Mouse (Mus musculus) left cerebral cortex, postnatal 36 days (tissue): ENCODE results near the gene Tedc2. TPM values are rescaled to one million over a fixed set of nuclear protein-coding genes. Genes with fewer than 3 reads are reported as not detected.

Experiments used
- DNase-seq, 2 experiments: peaks; one replicate each; pipeline ENCODE4 v3.0.0; 2021 to 2022; ENCODE audit warnings: low spot score in 2 of 2, mixed read lengths in 1 of 2
- intact Hi-C: fragments of 180-260 bp; cut with DNase I; formaldehyde crosslinking; loops from one replicate; pipeline ENCODE4 v1.15.1; 2025
- total RNA-seq, 2 experiments: library from RNA; stranded (reverse); gene quantifications; 2 replicates each; pipeline ENCODE4 v1.2.3; 2021

Tedc2 gene
- total RNA-seq, 2 experiments from 2014 or later, result 9.4 to 14.2 TPM

DNA sequence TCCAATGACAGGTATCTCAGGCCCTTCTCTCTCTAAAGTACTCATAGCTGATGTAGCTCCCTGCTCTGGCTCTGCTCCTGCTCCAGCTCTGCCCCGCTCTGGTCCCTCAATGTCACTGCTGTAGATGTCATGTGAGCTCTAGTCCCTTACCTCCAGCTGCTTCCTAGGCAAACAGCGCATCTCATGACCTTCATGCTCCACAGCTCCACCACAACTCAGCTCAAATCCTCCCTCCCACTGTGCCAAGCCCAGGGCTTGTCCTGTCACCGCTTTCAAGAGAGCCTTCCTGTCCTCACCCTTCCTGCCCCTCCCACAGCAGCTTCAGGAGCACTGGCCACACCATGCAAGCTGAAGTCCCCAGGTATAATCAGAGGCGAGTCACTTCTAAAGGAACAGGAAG is 20.9 kb downstream of the Tedc2 start:
- DNase-seq, result no peak
- intact Hi-C loops, result no loop called here

DNA sequence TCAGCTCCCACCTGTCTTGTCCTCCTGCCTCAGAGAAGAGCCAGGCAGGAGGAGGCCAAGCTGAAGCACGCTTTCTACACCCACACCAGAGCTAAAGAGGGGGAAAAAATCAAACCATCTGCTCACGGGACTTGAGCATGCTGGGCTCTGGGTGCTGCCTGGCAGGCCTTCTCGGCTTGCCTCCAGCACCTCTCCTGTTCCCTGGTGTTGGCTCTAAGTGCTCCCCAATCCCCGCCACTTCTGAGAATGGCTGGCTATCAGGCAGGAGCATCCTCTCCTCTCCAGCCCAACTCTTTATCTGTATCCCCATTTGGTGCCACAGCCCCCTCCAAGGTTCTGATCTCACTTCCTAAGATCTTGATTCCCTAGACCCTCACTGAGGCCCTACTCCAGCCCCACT is 21.4 kb downstream of the Tedc2 start:
- intact Hi-C loops, result no loop called here

DNA sequence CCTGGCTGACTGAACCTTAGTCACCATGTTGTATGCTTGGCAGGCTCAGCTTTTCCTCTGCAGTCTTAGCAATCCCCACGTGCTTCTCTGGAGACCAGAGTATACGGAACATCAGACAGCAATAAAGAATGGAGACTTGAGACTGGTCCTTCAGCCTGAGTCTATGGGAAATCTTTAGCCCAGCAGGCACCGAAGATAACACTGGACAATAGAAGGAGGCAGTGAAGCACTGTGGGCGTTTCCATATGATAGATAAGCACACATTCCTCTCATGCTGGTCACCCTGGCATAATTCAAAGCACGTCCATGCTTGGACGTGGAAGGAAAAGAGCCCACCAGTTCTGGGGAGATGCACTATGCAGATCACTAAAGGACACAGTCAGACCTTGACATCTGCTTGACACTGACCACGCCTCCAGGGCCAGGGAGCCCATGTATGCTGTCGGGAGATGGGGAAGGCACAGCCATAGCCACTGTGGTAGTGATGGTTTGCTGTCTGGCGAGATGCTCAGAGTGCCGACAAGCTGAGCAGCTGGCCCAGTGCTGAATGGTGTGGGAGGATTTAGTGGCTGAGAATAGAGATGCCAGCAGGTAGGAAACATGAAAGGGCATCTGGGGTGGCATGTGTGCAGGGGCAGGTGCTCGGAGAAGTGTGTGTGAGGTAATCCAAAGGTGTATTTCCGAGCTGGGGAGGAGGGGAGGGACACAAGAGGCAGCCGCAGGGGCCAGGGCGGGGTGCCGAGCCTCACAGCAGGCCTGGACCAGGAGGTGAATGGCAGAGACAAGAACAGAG is 23.4 kb downstream of the Tedc2 start:
- intact Hi-C loops, result no loop called here
- DNase-seq, result peak; percentile 51 to 64

More for the DNA sequence above, 21.4 kb downstream of the Tedc2 start:
- peak; percentile 74 to 80 for DNase-seq

DNA sequence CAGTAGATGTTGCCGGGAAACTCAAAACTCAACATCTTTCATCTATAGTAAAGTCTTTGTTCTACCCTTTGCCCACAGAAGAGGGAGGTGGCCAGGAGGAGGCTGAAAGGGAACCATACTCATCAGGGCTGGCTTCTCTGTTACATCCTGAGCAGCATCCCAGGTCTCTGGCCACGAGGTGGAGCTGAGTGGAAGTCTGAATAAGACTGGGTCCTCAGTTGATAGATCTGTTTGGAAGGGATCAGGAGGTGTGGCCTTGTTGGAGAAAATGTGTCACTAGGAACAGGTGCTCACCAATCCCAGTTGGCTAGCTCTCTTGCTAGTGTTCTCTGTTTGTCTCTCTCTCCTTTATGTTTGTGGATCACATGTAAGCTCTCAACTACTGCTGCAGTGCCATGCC is 25.3 kb downstream of the Tedc2 start:
- DNase-seq, result no peak
- intact Hi-C loops, result no loop called here

DNA sequence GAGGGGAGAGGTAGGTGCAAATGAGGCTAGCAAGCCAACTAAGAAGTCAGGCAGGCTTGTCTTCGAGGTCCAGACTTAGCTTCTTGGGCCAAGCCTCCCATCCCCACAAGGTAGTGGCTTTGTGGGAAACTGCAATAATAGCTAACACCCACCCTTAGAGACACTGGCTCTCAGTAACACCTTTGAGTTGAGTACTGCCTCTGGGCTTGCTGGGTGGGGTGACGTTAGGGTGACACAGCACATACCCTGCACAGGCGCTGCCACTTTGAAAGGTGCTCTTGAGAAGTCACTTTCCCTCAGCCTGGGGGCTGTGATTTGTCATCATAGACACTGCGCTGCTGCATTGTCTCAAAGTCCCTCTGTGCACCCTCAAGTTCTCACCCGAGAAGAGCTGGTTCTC is 26.9 kb downstream of the Tedc2 start:
- no peak for DNase-seq
- intact Hi-C loops, result no loop called here

DNA sequence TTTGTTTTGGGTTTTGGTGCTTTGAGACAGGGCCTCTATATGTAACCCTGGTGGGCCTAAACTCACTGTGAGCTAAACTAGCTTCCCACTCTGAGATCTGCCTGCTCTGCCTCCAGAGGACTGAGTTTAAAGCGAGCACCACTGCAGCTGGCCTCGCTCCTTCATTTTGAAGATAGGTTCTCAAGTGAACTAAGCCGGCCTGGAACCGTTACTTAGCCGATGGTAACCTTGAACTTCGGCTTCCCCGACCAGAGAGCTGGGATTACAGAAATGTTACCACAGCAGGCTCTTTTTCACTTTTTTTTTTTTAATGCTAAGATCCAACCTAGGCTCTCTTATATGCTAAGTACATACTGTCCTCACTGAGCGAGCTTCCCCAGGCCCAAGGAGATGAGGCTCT is 27.4 kb downstream of the Tedc2 start:
- DNase-seq, result no peak
- intact Hi-C loops, result no loop called here

DNA sequence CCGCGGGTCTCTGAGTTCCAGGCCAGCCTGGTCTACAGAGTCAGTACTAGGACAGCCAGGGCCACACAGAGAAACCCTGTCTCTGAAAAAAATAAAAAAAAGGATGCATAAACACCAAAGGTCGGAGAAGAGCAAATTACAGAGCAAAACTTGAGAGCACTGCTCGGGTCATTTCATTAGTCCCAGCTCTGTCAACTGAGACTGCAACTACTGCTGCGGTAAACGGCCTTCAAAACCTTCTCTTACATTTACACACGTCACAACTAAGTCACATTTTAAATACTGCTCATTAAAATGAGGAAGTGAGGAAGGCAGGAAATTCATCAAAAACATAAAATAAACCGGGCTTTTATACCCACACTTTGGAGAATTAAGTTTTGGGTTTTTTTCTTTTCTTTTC is 27.8 kb downstream of the Tedc2 start:
- no peak for DNase-seq
- intact Hi-C loops, result no loop called here

DNA sequence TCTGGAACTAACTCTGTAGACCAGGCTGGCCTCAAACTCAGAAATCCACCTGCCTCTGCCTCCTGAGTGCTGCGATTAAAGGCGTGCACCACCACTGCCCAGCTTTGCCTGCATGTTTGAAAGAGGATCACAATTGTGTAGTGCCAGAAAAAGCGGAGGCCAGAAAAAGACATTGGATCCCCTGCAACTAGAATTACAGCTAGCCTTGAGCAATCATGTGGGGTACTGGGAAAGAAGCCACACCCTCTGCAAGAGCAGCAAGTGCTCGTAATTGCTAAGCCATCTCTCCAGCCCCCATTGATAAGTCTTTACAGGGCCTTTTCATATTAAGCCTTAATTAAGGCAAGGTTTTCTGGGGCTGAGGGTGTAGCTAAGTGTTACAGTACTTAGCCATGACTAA is 29.2 kb downstream of the Tedc2 start:
- intact Hi-C loops, result no loop called here
- DNase-seq, result no peak

DNA sequence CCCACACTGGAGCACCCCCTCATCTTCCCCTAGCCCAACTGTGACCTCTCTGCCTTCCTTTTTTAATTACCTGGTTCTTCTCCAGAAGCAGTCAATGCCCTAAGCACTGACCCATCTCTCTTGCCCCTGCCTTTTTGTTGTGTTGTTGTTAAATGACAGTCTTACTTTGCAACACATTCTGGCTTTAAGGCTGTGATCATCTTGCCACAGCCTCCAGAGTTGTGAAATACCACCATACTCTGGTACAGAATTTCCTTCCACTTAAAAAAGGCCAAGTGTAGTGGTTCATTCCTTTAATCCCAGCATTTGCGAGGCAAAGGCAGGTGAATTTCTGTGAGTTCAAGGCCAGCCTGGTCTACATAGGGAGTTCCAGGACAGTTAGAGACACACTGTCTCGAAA is 29.7 kb downstream of the Tedc2 start:
- no peak for DNase-seq
- intact Hi-C loops, result no loop called here

DNA sequence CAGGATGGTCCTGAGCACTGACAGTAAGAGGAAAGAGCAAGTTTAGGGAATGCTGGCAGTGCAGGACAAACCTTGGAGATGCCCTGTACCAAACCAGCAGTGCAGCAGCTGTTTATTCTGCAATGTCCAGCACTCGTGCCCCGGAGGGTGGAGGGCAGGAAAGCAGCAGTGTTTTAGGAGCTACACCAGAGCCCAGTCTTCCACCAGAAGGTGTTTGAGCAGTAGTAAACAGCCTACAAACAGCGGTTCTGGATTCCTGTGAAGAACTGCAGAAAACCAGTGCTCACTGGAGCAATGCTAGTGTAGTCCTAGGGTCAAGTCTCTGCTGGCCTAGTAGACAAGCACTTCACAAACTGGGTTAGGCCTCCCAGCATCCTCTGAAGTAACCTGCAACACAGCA is 46.4 kb downstream of the Tedc2 start:
- DNase-seq, result no peak
- intact Hi-C loops, result loop anchor here (5.0 to 10.0 kb wide), 2 partner anchors 178 to 221 kb away; partner anchors contain the start of genes Abca17 and Abca3

DNA sequence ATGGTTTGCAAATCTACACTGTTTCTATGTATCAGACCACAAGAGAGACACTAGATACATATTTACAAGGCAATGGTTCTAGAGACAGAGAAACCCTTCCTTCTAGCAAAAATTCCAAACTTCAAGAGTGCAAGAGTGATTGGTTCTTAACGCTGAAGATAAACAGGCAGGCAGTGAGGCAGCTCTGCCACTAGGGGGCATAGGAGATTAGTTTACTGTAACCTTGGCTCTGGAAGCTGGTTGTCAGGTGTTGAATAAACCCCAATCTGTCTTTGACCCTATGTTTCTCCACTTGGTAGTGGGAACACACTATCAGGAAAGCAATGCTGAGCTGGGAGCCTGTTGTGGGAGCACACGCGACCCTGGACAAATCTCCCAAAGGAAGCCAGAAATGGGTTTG is 47.2 kb downstream of the Tedc2 start:
- intact Hi-C loops, result loop anchor here (5.0 to 10.0 kb wide), 2 partner anchors 179 to 221 kb away; partner anchors contain the start of genes Abca17 and Abca3
- DNase-seq, result peak; percentile 41 to 58

DNA sequence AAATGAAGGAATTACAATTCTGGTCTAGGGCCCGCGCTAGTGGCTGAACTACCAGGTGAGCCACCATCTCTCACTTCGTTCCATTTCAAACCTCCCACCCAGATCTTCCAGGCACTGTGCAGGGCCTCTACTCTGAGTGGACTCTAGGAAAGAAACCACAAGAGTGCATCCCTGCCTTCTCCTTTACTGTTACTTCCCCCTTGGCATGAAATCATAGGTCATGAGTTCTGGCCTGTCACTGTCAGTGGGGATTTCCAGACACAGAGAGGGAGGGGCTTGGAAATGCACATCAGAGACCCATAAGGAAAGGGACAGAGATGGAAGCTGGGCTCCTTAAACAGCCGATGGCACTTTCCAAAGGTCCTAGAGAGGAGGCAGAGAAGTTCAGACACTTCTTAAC is 48.9 kb downstream of the Tedc2 start:
- intact Hi-C loops, result loop anchor here (5.0 to 10.0 kb wide), 2 partner anchors 181 to 223 kb away; partner anchors contain the start of genes Abca17 and Abca3
- DNase-seq, result no peak

DNA sequence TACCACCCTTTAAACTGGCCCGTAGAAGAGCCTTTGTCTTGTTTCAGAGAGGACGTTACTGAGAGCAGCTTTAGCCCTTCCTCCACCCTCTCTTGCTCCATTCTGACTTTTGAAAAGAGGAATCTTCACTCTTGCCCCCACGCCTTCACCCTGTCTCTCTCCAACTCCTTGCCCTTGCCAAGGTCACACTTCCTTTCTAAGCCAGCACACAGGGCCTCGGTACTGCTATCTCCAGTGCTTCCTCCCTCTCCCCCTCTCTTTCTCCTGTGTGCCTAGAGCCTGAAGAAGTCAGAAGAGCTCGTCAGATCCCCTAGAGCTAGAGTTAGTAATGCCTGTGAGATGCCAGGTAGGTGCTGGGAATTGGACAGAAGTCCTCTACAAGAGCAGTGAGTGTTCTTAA is 49.9 kb downstream of the Tedc2 start:
- DNase-seq, result no peak
- intact Hi-C loops, result loop anchor here (5.0 to 10.0 kb wide), 2 partner anchors 182 to 224 kb away; partner anchors contain the start of genes Abca17 and Abca3

DNA sequence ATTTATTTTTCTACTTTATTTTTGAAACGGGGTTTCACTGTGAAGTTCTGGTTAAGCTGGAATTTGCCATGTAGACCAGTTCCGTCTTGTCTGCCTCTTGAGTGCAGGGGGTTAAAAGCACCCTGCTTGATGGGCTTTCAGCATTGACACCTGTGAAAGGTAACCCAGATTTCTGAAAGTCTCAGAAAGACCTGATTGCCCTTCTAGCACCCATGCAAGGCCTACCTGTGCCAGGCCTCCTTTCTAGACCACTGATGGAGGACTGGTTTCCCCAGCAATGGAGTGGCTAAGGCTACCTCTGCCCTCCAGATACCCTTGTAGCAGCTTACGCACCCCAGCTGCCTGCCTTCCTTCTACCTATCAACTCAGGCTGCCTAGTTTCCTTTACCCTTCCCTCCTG is 50.5 kb downstream of the Tedc2 start:
- intact Hi-C loops, result loop anchor here (5.0 to 10.0 kb wide), 2 partner anchors 182 to 225 kb away; partner anchors contain the start of genes Abca17 and Abca3
- no peak for DNase-seq

DNA sequence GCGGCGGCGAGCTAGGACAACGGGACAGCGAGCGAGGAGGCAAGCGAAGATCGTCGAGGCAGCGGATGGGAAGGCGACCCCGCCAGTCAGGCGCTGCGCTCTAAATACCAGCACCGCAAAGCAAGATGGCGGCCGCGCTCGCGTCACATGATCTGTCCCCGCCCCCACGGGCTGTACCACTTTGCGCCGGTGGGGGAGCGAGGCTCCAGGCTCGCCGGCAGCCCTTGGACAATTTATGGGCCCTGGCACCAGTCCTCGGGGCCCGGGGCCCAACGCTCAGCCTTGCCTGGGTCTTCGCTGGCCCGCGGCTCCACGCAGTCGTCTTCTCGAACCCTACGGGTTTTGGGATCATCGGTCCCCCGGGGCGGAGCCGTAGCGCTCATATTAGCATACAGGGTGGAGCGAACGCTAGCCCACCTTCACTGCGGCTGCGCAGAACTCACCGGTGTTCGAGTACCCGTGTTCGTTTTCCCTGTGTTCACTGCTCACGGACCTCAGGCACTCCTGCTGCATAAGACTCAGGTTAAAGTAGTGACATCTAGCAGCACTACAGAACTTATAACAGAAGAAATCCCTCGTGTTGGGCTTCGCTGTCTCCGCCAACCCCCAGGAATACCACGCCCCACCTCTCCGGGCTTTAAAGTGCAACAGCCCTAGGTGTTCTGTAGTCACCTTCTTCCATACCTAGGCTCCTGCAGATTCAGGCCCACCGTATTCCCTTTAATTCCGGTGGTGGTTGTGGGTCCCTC is 51.2 kb downstream of the Tedc2 start, which contains the start of gene Atp6v0c:
Gene Atp6v0c (minus strand): TSS at position 386 of the 749 bp plus-strand sequence.
- intact Hi-C loops, result loop anchor here (2.0 to 10.0 kb wide), 4 partner anchors 37 to 245 kb away; partner anchors contain the start of genes Abca17, Abca3 and Rnps1

DNA sequence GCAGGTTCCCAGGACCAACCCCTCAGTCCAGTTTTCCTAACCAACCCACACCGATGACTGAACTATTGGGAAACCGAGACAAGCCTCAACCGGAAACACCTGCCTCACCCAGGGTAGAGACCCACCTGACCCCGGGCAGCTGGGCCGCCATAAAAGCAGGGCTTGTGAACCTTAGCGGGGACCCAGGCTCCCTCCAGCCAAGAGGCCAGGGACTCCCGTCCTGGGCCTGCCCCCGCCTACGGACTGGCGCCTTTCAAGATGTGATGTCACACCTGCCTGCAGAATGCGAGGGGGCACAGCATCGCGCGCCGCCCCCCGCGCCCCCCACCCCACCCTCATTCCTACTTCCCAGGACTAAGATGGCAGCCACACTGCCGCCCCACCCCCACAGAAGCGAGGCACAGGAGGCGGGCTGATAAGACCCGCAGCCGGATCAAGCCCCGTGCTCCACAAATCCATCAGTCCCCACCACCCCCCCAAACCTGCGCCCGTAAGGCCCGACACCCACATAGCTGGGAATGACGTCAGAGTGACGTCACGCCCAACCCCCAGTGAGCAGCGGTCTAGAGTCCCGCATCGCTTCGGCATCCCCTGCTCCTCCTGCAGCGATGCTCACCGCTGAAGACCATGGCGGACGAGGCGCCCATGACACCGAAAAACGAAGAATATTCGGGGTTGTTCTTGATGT is 51.9 kb downstream of the Tedc2 start:
- intact Hi-C loops, result loop anchor here (2.0 to 10.0 kb wide), 2 partner anchors 38 to 246 kb away; partner anchors contain the start of gene Rnps1
- DNase-seq, result peak; percentile 73 to 79

More for the DNA sequence above, 51.2 kb downstream of the Tedc2 start, which contains the start of gene Atp6v0c:
- peak; percentile 95 to 96 for DNase-seq

DNA sequence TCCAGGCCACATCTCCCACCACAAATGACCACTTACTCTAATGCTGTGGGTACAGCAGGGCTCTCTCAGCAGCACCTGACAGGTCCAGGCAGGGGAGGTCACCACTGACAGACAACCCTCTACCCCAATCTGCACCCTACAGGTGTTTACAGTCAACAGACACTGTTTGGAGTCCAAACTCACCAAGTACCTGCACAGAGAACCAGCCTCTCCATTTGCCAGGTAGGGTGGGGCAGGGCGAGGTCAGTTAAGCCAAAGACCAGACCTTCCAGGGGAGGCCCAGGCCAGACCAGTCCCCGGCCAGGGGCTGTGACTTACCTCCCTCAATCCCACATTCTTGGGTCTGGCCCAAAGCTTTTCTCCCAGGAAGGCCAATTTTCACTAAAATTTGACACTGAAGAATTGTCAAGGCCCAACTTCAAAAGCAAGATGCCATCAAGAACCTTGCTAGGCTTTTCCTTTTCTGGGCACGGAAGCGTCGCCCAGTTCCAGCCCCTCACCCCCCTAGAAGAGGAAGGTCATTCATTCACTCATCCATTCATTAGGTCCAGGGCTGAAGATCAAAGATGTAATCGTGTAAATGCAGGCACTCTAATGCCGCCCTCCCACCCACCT is 52.7 kb downstream of the Tedc2 start:
- DNase-seq, result no peak
- intact Hi-C loops, result loop anchor here (2.0 to 10.0 kb wide), 2 partner anchors 39 to 247 kb away; partner anchors contain the start of gene Rnps1

DNA sequence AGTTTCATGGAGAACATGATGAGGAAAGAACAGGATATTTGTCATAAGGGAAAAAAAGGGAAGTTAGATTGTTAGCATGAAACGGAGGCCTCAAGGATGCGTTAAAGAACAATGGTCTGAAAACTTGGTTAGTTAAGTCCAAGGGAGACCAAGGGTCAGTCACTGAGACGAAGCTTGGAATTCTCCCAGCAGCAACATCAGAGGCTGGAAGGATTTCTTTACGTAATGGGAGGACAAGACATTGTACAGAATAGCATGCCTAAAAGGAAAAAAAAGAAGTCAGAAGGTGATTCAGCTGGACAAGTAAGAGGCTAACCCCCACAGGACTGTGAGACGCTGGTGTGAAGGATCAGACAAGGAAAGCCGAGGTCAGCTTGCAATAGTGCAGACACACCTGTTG is 53.5 kb downstream of the Tedc2 start:
- DNase-seq, result no peak
- intact Hi-C loops, result loop anchor here (10.0 kb wide), 1 partner anchor 248 kb away; the partner anchor contains the start of gene Rnps1
